ENCODE assay signal across 8 mouse cellular contexts in the genomic region with DNA sequence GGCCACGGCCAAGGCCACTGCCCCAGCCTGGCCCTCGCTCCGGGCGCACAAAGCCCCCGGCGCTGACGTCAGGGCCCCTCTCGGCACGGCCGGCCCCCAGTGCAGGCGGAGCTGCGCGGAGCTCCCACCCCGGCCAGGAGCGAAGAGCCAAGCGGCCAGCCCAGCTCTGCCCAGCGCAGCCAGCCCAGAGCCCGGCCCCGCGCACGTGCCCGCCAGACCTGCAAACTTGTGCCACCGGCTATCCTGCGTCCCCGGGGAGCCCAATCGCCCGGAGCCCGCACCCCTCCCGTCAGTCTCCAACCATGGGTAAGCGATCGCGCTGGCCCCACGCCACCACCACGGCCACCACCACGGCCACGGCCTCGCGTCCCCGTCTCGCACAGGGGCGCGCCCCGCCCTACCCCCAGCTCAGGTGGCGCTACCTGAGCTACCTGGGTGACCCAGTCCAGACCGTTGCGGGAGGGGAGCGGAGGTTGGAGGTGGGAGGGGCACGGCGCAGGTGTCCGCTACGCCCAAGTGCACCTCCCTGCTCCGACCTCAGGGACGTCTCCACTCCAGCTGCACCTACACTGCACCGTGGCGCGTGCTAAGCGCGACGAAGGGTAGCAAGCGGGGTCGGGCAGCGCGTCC. TPM values are rescaled to one million over a fixed set of nuclear protein-coding genes. Genes with fewer than 3 reads are reported as not detected.
A peak's percentile ranks its signal among the peaks of the same experiment; 100 is the strongest.
DNase-seq lines count a peak whose midpoint lies in the region; ATAC-seq lines count a peak whose summit lies in the region.

Gene Gpm6b (plus strand): TSS at position 81 of the 630 bp plus-strand sequence.

- peak within 1 kb of the TSS; percentile 45 for H3K4me3 ChIP-seq in brown adipose tissue, adult 24 weeks (ENCODE audit: insufficient read depth, low read depth, low read length)
- peak within 1 kb of the TSS; percentile 58 for H3K4me3 ChIP-seq in forebrain, embryonic 13.5 days
- H3K4me3 ChIP-seq in liver, embryonic 16.5 days (ENCODE audit: low read depth, low read length): peak within 1 kb of the TSS; percentile 48
- peak within 1 kb of the TSS; percentile 55 for H3K4me3 ChIP-seq in neural tube, embryonic 15.5 days (replicated peaks)

- H3K27ac ChIP-seq in brown adipose tissue, adult 24 weeks (replicated peaks; ENCODE audit: low read depth, low read length): no peak within 1 kb of the TSS
- H3K27ac ChIP-seq in forebrain, embryonic 13.5 days: peak within 1 kb of the TSS; percentile 19; the same call in 1 of the 2 replicates
- no peak within 1 kb of the TSS for H3K27ac ChIP-seq in liver, embryonic 16.5 days (ENCODE audit: low read length)
- H3K27ac ChIP-seq in neural tube, embryonic 15.5 days (replicated peaks): peak within 1 kb of the TSS; percentile 56

- peak; percentile 93 for ATAC-seq in forebrain, embryonic 13.5 days
- ATAC-seq in liver, embryonic 16.5 days (ENCODE audit: low read depth): peak; percentile 58
- peak; percentile 91 for ATAC-seq in neural tube, embryonic 15.5 days (ENCODE audit: low FRiP score)

- no peaks in the 10 kb centered on the region for H3K4me1 ChIP-seq in brown adipose tissue, adult 24 weeks (ENCODE audit: control insufficient read depth, insufficient read depth, insufficient read length, low read length)
- 0 out of 2 replicates have a peak, but pooled peaks cover 4% of the 10 kb centered on the region for H3K4me1 ChIP-seq in forebrain, embryonic 13.5 days
- H3K4me1 ChIP-seq in liver, embryonic 16.5 days (ENCODE audit: control insufficient read depth, low read depth, low read length): no peaks in the 10 kb centered on the region
- peaks cover 8% of the 10 kb centered on the region; the same call in 1 of the 2 replicates for H3K4me1 ChIP-seq in neural tube, embryonic 15.5 days

- WGBS in forebrain, embryonic 13.5 days: 27% methylated on average over 39 of the region's 63 CpGs
- 27% methylated on average over 52 of the region's 63 CpGs for WGBS in liver, embryonic 16.5 days (ENCODE audit: insufficient replicate concordance)
- WGBS in neural tube, embryonic 15.5 days: 27% methylated on average over 61 of the region's 63 CpGs

- H3K4me2 ChIP-seq in forebrain, embryonic 13.5 days: peak within 1 kb of the TSS; percentile 78
- peak within 1 kb of the TSS; percentile 65 for H3K4me2 ChIP-seq in liver, embryonic 16.5 days (ENCODE audit: low read depth, low read length)
- peak within 1 kb of the TSS; percentile 78 for H3K4me2 ChIP-seq in neural tube, embryonic 15.5 days

- no peaks in the 10 kb centered on the region for H3K9me3 ChIP-seq in forebrain, embryonic 13.5 days (replicated peaks)
- H3K9me3 ChIP-seq in liver, embryonic 16.5 days (replicated peaks; ENCODE audit: control insufficient read depth, low read length): no peaks in the 10 kb centered on the region
- H3K9me3 ChIP-seq in neural tube, embryonic 15.5 days (replicated peaks): no peaks in the 10 kb centered on the region

- no peaks in the 10 kb centered on the region for H3K36me3 ChIP-seq in forebrain, embryonic 13.5 days (ENCODE audit: poor library complexity, severe bottlenecking)
- H3K36me3 ChIP-seq in liver, embryonic 16.5 days (ENCODE audit: control insufficient read depth, insufficient read depth): no peaks in the 10 kb centered on the region
- H3K36me3 ChIP-seq in neural tube, embryonic 15.5 days: no peaks in the 10 kb centered on the region

- peak within 1 kb of the TSS; percentile 74 for H3K9ac ChIP-seq in forebrain, embryonic 13.5 days
- H3K9ac ChIP-seq in liver, embryonic 16.5 days (ENCODE audit: low read depth, low read length): no peak within 1 kb of the TSS
- peak within 1 kb of the TSS; percentile 62 for H3K9ac ChIP-seq in neural tube, embryonic 15.5 days (replicated peaks)

- H3K27me3 ChIP-seq in forebrain, embryonic 13.5 days: peaks cover 8% of the 10 kb centered on the region; the same call in 1 of the 2 replicates
- peaks cover 30% of the 10 kb centered on the region for H3K27me3 ChIP-seq in liver, embryonic 16.5 days (ENCODE audit: control insufficient read depth, insufficient read depth, low read depth, low read length)
- H3K27me3 ChIP-seq in neural tube, embryonic 15.5 days (replicated peaks): peaks cover 13% of the 10 kb centered on the region; the same call in 1 of the 2 replicates

- intact Hi-C loops in heart, postnatal 25 days (cut with DNase I): no loop called here

- DNase-seq in ES-CJ7 (ENCODE audit: low read depth, low spot score): peak; percentile 5
- DNase-seq in heart, postnatal 25 days (ENCODE audit: low spot score): peak; percentile 21
- peak; percentile 23 to 56 for DNase-seq in kidney, postnatal 36 days
- peak; percentile 8 for DNase-seq in urinary bladder, postnatal 10 days (ENCODE audit: low spot score)

RNA-seq across cellular contexts. Expression of gene Gpm6b, which starts in this region (rescaled TPM):
- polyA plus RNA-seq in brown adipose tissue, adult 24 weeks (2012; ENCODE audit: insufficient read depth, insufficient read length, missing spikeins): 4.3 and 5.8 TPM in 2 replicates
- 331 and 351 TPM in 2 replicates for polyA plus RNA-seq in forebrain, embryonic 13.5 days (2015; fragmentation: Nextera tagmentation; extraction: Ambion mirVana)
- total RNA-seq in heart, postnatal 25 days (2021): 10 to 100 TPM; 12.4 to 12.9 TPM
- polyA plus RNA-seq in liver, embryonic 16.5 days (2015; fragmentation: Nextera tagmentation; extraction: Ambion mirVana): 2.1 and 2.2 TPM in 2 replicates
- 238 and 260 TPM in 2 replicates for polyA plus RNA-seq in neural tube, embryonic 15.5 days (2015; fragmentation: Nextera tagmentation; extraction: Ambion mirVana)

Comparison
In these comparisons a context has a peak if more than half of its experiments do, and no peak if none do; other contexts are left out.
1. RNA of gene Gpm6b (polyA plus RNA-seq): 331 to 351 TPM in forebrain, embryonic 13.5 days and 238 to 260 TPM in neural tube, embryonic 15.5 days; 4.3 to 5.8 TPM in brown adipose tissue, adult 24 weeks and 2.1 to 2.2 TPM in liver, embryonic 16.5 days; every median in the first group is over 10 times any median in the second.
2. H3K27ac ChIP-seq: peak in forebrain, embryonic 13.5 days (single experiment) and neural tube, embryonic 15.5 days (single experiment); none in brown adipose tissue, adult 24 weeks (single experiment) and liver, embryonic 16.5 days (single experiment).
3. Peak in every context shown above with its lines, with median percentiles within 50 percentile points of each other: DNase-seq, H3K4me3 ChIP-seq, ATAC-seq and H3K4me2 ChIP-seq.